Mouse (Mus musculus): ENCODE measurements around the gene Dgka. TPM values are rescaled to one million over a fixed set of nuclear protein-coding genes. Genes with fewer than 3 reads are reported as not detected.

Dgka gene
- polyA plus RNA-seq, 1 experiment from 2014 or later = 5.0 TPM

Other genes starting within 250 kb of the Dgka start
- 3.2 and 4.5 TPM in 2 replicates for gene Myl6b, start 246.2 kb downstream of the Dgka start, polyA plus RNA-seq (2015; fragmentation: Nextera tagmentation; extraction: Ambion mirVana)
- 17.2 and 17.3 TPM in 2 replicates for gene Esyt1, start 219.0 kb downstream of the Dgka start, polyA plus RNA-seq (2015; fragmentation: Nextera tagmentation; extraction: Ambion mirVana)
- 7.6 and 9.4 TPM in 2 replicates for gene Zc3h10, start 197.1 kb downstream of the Dgka start, polyA plus RNA-seq (2015; fragmentation: Nextera tagmentation; extraction: Ambion mirVana)
- gene Rpl41, start 195.6 kb downstream of the Dgka start, polyA plus RNA-seq (2015; fragmentation: Nextera tagmentation; extraction: Ambion mirVana) = 2,656 and 2,881 TPM in 2 replicates
- gene Pa2g4, start 178.9 kb downstream of the Dgka start, polyA plus RNA-seq (2015; fragmentation: Nextera tagmentation; extraction: Ambion mirVana) = 125 and 136 TPM in 2 replicates
- gene Erbb3, start 155.2 kb downstream of the Dgka start, polyA plus RNA-seq (2015; fragmentation: Nextera tagmentation; extraction: Ambion mirVana) = 3.7 and 4.1 TPM in 2 replicates
- 455 and 482 TPM in 2 replicates for gene Rps26, start 118.1 kb downstream of the Dgka start, polyA plus RNA-seq (2015; fragmentation: Nextera tagmentation; extraction: Ambion mirVana)
- gene Ikzf4, start 98.9 kb downstream of the Dgka start, polyA plus RNA-seq (2015; fragmentation: Nextera tagmentation; extraction: Ambion mirVana) = 1.3 TPM in 2 replicates
- gene Suox, start 70.8 kb downstream of the Dgka start, polyA plus RNA-seq (2015; fragmentation: Nextera tagmentation; extraction: Ambion mirVana) = 11.1 and 12.4 TPM in 2 replicates
- 60.4 and 62.1 TPM in 2 replicates for gene Rab5b, start 48.6 kb downstream of the Dgka start, polyA plus RNA-seq (2015; fragmentation: Nextera tagmentation; extraction: Ambion mirVana)
- gene Pmel, start 40.7 kb downstream of the Dgka start, polyA plus RNA-seq (2015; fragmentation: Nextera tagmentation; extraction: Ambion mirVana) = 1.6 and 2.6 TPM in 2 replicates
- gene Cdk2, start 39.8 kb downstream of the Dgka start, polyA plus RNA-seq (2015; fragmentation: Nextera tagmentation; extraction: Ambion mirVana) = 86.6 and 92.0 TPM in 2 replicates
- 22.1 and 22.7 TPM in 2 replicates for gene Pym1, start 3.0 kb upstream of the Dgka start, polyA plus RNA-seq (2015; fragmentation: Nextera tagmentation; extraction: Ambion mirVana)
- 0.87 and 1.1 TPM in 2 replicates for gene Mmp19, start 46.1 kb upstream of the Dgka start, polyA plus RNA-seq (2015; fragmentation: Nextera tagmentation; extraction: Ambion mirVana)
- 35.3 and 38.8 TPM in 2 replicates for gene Dnajc14, start 59.2 kb upstream of the Dgka start, polyA plus RNA-seq (2015; fragmentation: Nextera tagmentation; extraction: Ambion mirVana)
- gene Tmem198b, start 59.5 kb upstream of the Dgka start, polyA plus RNA-seq (2015; fragmentation: Nextera tagmentation; extraction: Ambion mirVana) = 18.7 and 19.0 TPM in 2 replicates
- 164 and 175 TPM in 2 replicates for gene Sarnp, start 72.5 kb upstream of the Dgka start, polyA plus RNA-seq (2015; fragmentation: Nextera tagmentation; extraction: Ambion mirVana)
- 47.2 and 50.0 TPM in 2 replicates for gene Ormdl2, start 76.8 kb upstream of the Dgka start, polyA plus RNA-seq (2015; fragmentation: Nextera tagmentation; extraction: Ambion mirVana)
- gene Gdf11, start 146.9 kb upstream of the Dgka start, polyA plus RNA-seq (2015; fragmentation: Nextera tagmentation; extraction: Ambion mirVana) = 2.8 and 3.6 TPM in 2 replicates
- gene Cd63, start 156.1 kb upstream of the Dgka start, polyA plus RNA-seq (2015; fragmentation: Nextera tagmentation; extraction: Ambion mirVana) = 370 and 426 TPM in 2 replicates
- gene Rdh5, start 178.0 kb upstream of the Dgka start, polyA plus RNA-seq (2015; fragmentation: Nextera tagmentation; extraction: Ambion mirVana) = 8.9 and 10.3 TPM in 2 replicates
- 199 and 223 TPM in 2 replicates for gene Bloc1s1, start 179.2 kb upstream of the Dgka start, polyA plus RNA-seq (2015; fragmentation: Nextera tagmentation; extraction: Ambion mirVana)
- gene Itga7, start 189.0 kb upstream of the Dgka start, polyA plus RNA-seq (2015; fragmentation: Nextera tagmentation; extraction: Ambion mirVana) = 2.4 and 2.9 TPM in 2 replicates
- gene Mettl7b, start 216.1 kb upstream of the Dgka start, polyA plus RNA-seq (2015; fragmentation: Nextera tagmentation; extraction: Ambion mirVana) = 0.15 TPM in 1 of 2 replicates, not detected in the other
- not detected in 2 replicates for gene Olfr9, start 244.6 kb upstream of the Dgka start, polyA plus RNA-seq (2015; fragmentation: Nextera tagmentation; extraction: Ambion mirVana)

All from heart, embryonic 13.5 days (tissue).